Mouse (Mus musculus) liver, embryonic 16.5 days (tissue): ENCODE results near the gene Mei1. TPM values are rescaled to one million over a fixed set of nuclear protein-coding genes. Genes with fewer than 3 reads are reported as not detected.

ENCODE experiments used
- ATAC-seq: fragments of 200-750 bp; cut with Nextera tagmentation; 2 replicates; pipeline ENCODE4 v1.8.0; 2017; ENCODE audit warnings: low read depth, mild to moderate bottlenecking, moderate number of reproducible peaks, moderate library complexity
- H3K27ac ChIP-seq: fragments of 300-500 bp; sonication (generic); 2 replicates; pipeline ENCODE4 v1.5.1; 2014; ENCODE audit warnings: mild to moderate bottlenecking, low read length
- H3K27me3 ChIP-seq: fragments of 300-500 bp; sonication (generic); 2 replicates; pipeline ENCODE4 v1.6.1; 2014; ENCODE audit warnings: low read depth, low read length, mixed read lengths; ENCODE audit not compliant: control insufficient read depth, insufficient read depth
- H3K36me3 ChIP-seq: fragments of 300-500 bp; sonication (generic); 2 replicates; pipeline ENCODE4 v1.6.1; 2014; ENCODE audit warnings: mild to moderate bottlenecking; ENCODE audit not compliant: control insufficient read depth, insufficient read depth
- H3K4me1 ChIP-seq: fragments of 300-500 bp; sonication (generic); 2 replicates; pipeline ENCODE4 v1.6.1; 2014; ENCODE audit warnings: low read depth, low read length, mixed read lengths; ENCODE audit not compliant: control insufficient read depth
- H3K4me2 ChIP-seq: fragments of 300-500 bp; sonication (generic); 2 replicates; pipeline ENCODE4 v1.6.1; 2014; ENCODE audit warnings: low read depth, low read length, mixed read lengths
- H3K4me3 ChIP-seq: fragments of 300-500 bp; sonication (generic); 2 replicates; pipeline ENCODE4 v1.5.1; 2014; ENCODE audit warnings: low read depth, mild to moderate bottlenecking, low read length
- H3K9ac ChIP-seq: fragments of 300-500 bp; sonication (generic); 2 replicates; pipeline ENCODE4 v1.6.1; 2014; ENCODE audit warnings: low read depth, low read length
- H3K9me3 ChIP-seq: fragments of 300-500 bp; sonication (generic); replicated peaks from 2 replicates; pipeline ENCODE4 v1.6.1; 2016; ENCODE audit warnings: low read length; ENCODE audit not compliant: control insufficient read depth
- WGBS: fragments of 180-500 bp; shearing (Covaris S2); extraction: QIAGEN DNeasy Blood & Tissue Kit; methylation state at CpG from one replicate; pipeline ENCODE4 v1.1.7; 2014; ENCODE audit not compliant: insufficient replicate concordance; 5-methylcytosine and 5-hydroxymethylcytosine counted together
- polyA plus RNA-seq: library from polyadenylated mRNA; unstranded; fragments of >200 nt; fragmentation: Nextera tagmentation; extraction: Ambion mirVana; gene quantifications from 2 replicates; pipeline ENCODE4 v1.2.1, GENCODE M21; 2015

Gene Mei1
- polyA plus RNA-seq, 1 experiment from 2014 or later = not detected

- no peak overlapping the region for H3K27ac ChIP-seq
- no peak overlapping the region for H3K4me3 ChIP-seq
- no peak for ATAC-seq
- H3K4me2 ChIP-seq = no peak overlapping the region
- 89% methylated on average over 8 of the region's 8 CpGs for WGBS
- no peak overlapping the region for H3K9ac ChIP-seq
- no peaks in the 10 kb centered on the region for H3K27me3 ChIP-seq
- H3K4me1 ChIP-seq = peaks cover under 1% of the 10 kb centered on the region; the same call in 1 of the 2 replicates
- H3K36me3 ChIP-seq = peaks cover 44% of the 10 kb centered on the region
- H3K9me3 ChIP-seq = no peaks in the 10 kb centered on the region
Measured at GRCm38 (mm10) chr15:82172648-82173047, 102.9 kb downstream of the Mei1 start.

- H3K4me3 ChIP-seq = no peak overlapping the region
- no peak for ATAC-seq
- H3K9me3 ChIP-seq = no peaks in the 10 kb centered on the region
- H3K4me1 ChIP-seq = no peaks in the 10 kb centered on the region
- no peak overlapping the region for H3K27ac ChIP-seq
- H3K9ac ChIP-seq = no peak overlapping the region
- H3K36me3 ChIP-seq = peaks cover 67% of the 10 kb centered on the region
- no peak overlapping the region for H3K4me2 ChIP-seq
- 85% methylated on average over 9 of the region's 9 CpGs for WGBS
- no peaks in the 10 kb centered on the region for H3K27me3 ChIP-seq
Measured at GRCm38 (mm10) chr15:82175091-82175490, 105.3 kb downstream of the Mei1 start.

Other genes starting within 250 kb of the Mei1 start
- 11.7 and 14.9 TPM in 2 replicates for gene Tob2, start 211.2 kb upstream of the Mei1 start, polyA plus RNA-seq
- 72.6 and 79.6 TPM in 2 replicates for gene Phf5a, start 198.1 kb upstream of the Mei1 start, polyA plus RNA-seq
- gene Aco2, start 197.7 kb upstream of the Mei1 start, polyA plus RNA-seq = 109 and 114 TPM in 2 replicates
- 53.2 and 55.3 TPM in 2 replicates for gene Polr3h, start 143.8 kb upstream of the Mei1 start, polyA plus RNA-seq
- 0.83 and 1.3 TPM in 2 replicates for gene Csdc2, start 133.2 kb upstream of the Mei1 start, polyA plus RNA-seq
- 13.6 and 14.9 TPM in 2 replicates for gene Pmm1, start 109.1 kb upstream of the Mei1 start, polyA plus RNA-seq
- gene 1700029P11Rik, start 89.5 kb upstream of the Mei1 start, polyA plus RNA-seq = not detected in 2 replicates
- 48.4 and 52.7 TPM in 2 replicates for gene Xrcc6, start 82.2 kb upstream of the Mei1 start, polyA plus RNA-seq
- gene Desi1, start 36.1 kb upstream of the Mei1 start, polyA plus RNA-seq = 10.7 and 11.5 TPM in 2 replicates
- gene Snu13, start 22.4 kb upstream of the Mei1 start, polyA plus RNA-seq = 111 and 121 TPM in 2 replicates
- gene 4930407I10Rik, start 10.8 kb upstream of the Mei1 start, polyA plus RNA-seq = not detected in 2 replicates
- gene Ccdc134, start 57.9 kb downstream of the Mei1 start, polyA plus RNA-seq = 5.3 and 5.5 TPM in 2 replicates
- gene Srebf2, start 77.2 kb downstream of the Mei1 start, polyA plus RNA-seq = 51.9 and 53.2 TPM in 2 replicates
- 0.11 TPM in 2 replicates for gene Shisa8, start 142.8 kb downstream of the Mei1 start, polyA plus RNA-seq
- 0.40 and 0.93 TPM in 2 replicates for gene Tnfrsf13c, start 154.4 kb downstream of the Mei1 start, polyA plus RNA-seq
- 27.1 and 31.0 TPM in 2 replicates for gene Cenpm, start 174.8 kb downstream of the Mei1 start, polyA plus RNA-seq
- gene 1500009C09Rik, start 182.4 kb downstream of the Mei1 start, polyA plus RNA-seq = not detected in 2 replicates
- 0.32 TPM in 1 of 2 replicates, not detected in the other for gene Sept3, start 204.9 kb downstream of the Mei1 start, polyA plus RNA-seq
- gene Wbp2nl, start 229.0 kb downstream of the Mei1 start, polyA plus RNA-seq = 0.08 TPM in 1 of 2 replicates, not detected in the other